Mouse (Mus musculus) MN1 (cell line): Measurements from ENCODE around the gene Get4.

ENCODE experiments used
- DNase-seq: peaks from one replicate; pipeline ENCODE4 v3.0.0-alpha.2; 2016; ENCODE audit warnings: low spot score

Gene Get4

GRCm38 (mm10) chr5:139252081-139252909, at the start of gene Get4:
Get4 (plus strand) TSS chr5:139252324.
- DNase-seq, result peak; percentile 99

DNA sequence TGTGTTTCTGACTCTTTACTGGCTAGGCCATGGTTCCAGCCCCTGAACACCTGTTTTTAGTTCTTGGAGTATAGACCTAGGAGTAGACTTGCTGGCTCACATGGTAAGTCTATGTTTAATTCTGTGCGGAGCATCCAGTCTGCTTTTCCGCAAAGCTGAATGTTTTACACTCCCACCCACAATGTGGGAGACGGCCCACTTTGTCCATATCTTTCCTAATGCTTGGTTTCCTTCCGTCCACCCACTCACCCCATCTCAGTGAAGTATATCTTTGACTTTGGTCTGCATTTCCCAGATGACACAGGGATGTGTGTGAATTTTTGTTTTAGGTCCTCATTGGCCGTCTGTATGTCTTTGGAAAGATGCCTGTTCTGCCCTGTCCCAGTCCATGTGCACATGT, 48.8 kb upstream of the Get4 start:
- DNase-seq, result no peak

GRCm38 (mm10) chr5:139206081-139206480, 46.0 kb upstream of the Get4 start:
- DNase-seq, result peak; percentile 13

GRCm38 (mm10) chr5:139206525-139206924, 45.6 kb upstream of the Get4 start:
- DNase-seq, result no peak

DNA sequence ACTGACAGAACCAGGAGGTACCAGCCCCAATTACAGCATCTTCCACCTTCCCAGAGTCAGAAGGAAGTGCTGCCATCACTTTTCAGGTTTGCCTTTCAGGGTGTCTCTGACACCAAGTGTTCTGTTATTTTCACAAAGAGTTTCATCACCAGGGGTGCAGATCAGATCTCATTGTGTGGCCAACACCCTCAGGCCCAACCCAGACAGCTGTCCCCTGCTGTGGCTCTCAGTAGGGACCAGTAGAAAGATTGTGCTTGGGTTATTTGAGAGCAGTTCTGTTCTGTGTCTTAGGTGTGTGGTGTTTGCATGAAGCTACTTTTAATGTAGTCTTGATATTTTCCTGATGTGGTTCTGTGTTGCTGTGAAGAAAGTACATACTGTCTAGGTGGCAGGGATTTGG, 43.9 kb upstream of the Get4 start:
- no peak for DNase-seq

GRCm38 (mm10) chr5:139208871-139209684, 43.0 kb upstream of the Get4 start:
- DNase-seq, result no peak

DNA sequence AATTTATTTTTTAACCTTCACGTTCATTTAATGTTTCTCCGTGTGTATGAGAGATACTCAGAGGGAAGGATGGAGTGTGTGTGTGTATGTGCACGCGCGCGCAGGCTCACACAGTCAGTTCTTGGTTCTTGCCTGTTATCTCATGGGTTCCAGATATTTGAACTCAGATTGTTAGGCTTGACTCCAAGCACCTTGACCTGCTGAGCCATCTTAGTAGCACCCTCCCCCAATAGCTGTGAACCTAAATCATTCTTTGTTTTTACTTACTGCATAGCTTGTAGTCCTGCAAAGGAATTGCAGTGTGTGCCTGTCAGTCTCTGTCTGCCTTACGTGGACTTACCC, 42.5 kb upstream of the Get4 start:
- no peak for DNase-seq

DNA sequence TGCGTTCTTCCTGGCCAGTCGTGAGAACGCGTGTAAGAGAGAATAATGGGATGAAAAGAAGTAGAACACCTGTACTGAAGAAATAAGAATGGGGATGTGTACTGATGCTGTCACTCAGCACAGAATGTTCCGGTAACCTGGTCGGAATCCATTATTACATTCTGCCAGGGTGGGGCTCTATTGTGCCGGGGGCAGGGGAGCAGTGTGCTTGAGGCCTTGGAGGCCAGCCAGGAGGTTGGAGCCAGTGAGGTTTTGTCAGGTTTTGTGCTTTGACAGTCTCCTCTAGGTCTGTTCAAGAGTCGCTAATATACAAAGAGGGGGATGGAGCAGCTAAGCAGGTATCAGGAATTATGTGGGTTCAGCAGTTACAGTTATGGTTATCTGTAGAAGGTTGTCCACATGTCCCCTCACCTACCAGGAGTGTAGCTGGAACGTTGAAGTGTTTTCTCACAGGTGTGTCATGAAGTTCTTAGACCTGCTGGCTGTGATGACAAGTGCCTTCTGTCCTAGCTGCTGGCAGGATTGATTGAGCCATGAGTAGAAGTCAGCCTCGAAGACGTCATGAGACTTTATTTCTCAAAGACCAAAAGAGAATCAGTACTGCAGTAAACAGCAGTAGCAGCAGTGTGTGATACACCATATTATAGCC, 40.3 kb upstream of the Get4 start:
- DNase-seq, result no peak

DNA sequence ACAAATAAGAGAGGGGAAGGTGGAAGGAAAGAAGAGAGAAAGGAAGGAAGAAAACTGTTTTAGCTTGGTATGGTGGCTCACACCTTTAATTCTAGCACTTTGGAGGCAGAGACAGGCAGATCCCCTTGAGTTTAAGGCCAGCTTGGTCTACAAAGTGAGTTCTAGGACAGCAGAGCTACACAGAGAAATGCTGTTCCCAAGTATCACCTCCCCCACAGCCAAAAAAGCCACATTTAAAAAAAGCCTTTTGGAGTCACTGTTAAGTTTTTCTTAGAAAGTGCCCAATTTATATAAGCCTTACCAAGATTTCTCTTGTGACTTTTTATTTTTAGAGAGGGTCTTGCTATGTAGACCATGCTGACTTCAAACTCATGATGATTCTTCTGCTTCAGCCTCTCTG, 37.8 kb upstream of the Get4 start:
- DNase-seq, result no peak

DNA sequence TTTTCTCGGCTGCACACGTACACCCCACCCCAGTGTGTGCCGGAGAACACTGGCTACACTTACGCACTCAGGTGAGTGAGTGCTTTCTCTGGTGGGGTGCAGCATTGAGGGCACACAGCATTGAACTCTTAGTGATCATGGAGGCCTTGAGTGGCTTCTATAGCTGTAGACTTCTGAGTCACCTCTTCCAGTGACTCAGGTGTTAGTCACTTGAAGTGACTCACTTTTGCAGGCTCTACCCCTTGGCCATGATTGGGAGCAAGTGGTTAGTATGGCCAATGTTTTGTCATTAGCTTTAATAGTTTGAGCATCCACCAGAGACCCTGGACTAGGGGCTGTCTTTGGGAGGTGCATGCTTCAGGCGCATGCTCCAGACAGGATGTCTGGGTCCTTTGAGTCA, 36.9 kb upstream of the Get4 start:
- DNase-seq, result no peak

DNA sequence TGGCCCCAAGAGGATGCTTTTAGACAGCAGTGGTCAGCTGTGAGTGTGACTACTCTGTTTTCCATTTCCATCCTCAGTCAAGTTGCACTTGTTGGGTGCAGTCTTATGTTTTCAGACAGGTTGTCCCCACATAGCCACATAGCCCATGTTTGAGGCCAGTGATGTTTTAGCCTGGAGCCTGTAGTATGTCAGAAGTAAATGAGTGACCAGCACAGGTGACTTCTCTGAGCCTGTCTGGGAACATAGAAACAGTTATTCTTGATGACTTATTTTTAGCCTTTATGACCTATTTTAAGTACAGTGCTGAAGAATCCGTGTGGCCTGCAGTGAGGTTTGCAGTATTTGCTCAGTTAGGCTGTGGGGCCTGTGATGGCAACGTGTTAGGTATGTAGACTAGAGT, 36.0 kb upstream of the Get4 start:
- no peak for DNase-seq

GRCm38 (mm10) chr5:139216774-139217173, 35.4 kb upstream of the Get4 start:
- no peak for DNase-seq

- no peak for DNase-seq
Observed at GRCm38 (mm10) chr5:139220006-139220515, 32.1 kb upstream of the Get4 start.

DNA sequence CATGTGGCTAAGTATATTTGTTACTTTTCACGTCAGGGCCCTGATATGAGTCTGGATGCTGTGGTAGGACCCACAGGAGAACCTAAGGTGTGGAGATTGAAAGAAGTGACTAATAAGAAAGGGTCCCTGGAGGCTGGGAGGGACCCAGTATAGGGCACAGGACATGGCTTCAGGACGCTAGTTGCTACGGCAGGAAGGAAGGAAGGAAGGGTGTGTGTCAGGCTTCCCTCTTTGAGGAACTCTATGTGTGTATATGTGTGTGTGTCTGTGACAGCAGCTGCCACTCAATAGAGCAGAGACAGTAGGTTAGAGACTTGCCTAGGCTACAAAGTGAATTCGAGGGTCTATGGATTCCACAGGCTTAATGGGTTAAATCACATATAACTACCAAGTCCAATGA, 31.5 kb upstream of the Get4 start:
- DNase-seq, result no peak

DNA sequence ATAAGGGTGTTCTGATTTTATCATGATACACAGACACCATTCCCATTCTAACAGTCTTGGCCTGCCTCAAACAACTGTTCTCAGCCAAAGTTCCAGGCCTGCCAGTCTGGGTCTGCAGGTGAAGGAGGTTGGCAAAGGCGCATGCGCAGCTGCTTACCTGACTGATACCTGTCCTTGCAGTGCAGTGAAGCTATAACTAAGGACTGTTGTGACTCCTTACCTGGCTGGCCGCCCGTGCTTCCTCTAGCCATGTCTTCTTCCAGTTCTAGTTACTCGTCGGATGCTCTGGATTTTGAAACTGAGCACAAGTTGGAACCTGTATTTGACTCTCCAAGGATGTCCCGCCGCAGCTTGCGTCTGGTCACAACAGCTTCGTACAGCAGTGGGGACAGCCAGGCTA, 28.8 kb upstream of the Get4 start:
- DNase-seq, result no peak

GRCm38 (mm10) chr5:139227236-139227635, 24.9 kb upstream of the Get4 start:
- DNase-seq, result no peak

DNA sequence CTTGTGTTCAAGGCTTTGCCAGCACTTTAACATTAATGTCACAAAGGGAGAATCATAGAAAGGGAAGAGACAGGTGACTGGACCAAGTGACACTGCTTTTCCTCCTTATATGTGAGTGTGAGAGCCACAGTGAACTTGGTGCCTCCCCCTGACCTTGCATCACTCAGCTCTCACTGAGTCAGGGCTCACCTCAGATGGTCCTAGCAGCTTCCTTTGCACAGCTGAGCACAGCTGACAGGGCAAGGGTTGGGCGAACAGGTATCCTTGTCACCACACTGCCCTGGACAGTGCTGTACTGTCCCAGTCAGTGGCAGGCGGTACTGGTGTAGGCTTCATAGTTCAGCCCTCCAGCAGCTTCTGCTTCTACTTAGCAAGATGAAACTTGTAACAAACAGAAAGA, 24.5 kb upstream of the Get4 start:
- no peak for DNase-seq

- DNase-seq, result no peak
Observed at GRCm38 (mm10) chr5:139228318-139228717, 23.8 kb upstream of the Get4 start.

GRCm38 (mm10) chr5:139229716-139230115, 22.4 kb upstream of the Get4 start:
- DNase-seq, result no peak

DNA sequence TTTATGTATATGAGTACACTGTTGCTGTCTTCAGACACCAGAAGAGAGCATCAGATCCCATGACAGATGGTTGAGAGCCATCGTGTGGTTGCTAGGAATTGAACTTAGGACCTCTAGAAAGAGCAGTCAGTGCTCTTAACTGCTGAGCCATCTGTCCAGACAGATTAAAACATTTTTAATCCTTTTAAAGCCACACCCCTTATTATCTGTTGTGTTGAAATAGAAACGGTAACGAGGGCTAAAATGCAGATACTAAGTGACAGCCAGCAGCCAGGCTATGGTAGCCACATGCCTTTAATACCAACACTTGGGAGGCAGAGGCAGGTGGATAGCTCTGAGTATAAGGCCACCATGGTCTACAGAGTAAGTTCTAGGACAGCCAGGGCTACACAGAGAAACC, 20.0 kb upstream of the Get4 start:
- DNase-seq, result no peak

GRCm38 (mm10) chr5:139234423-139234822, 17.7 kb upstream of the Get4 start:
- no peak for DNase-seq

DNA sequence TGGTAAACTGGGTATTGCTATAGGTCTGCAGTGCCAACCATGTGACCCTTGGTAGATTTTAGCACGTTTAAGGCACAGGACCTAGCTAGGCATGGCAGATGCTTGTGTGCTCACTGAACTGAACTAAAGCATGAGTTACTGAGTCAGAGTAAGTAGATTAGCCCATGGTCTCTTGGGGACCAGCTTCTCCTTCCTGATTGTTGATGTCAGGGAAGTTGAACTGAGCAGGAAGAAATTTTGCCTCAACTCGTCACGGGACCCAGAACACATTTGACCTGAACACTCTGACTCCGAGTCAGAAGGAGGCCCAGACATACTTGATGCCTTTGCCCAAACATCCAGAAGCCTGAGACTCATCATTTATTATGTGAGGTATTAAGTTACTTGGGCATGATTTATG, 14.7 kb upstream of the Get4 start:
- DNase-seq, result no peak
